Mouse (Mus musculus): ENCODE results near the gene Cox5b. TPM values are rescaled to one million over a fixed set of nuclear protein-coding genes. Genes with fewer than 3 reads are reported as not detected.
"Not testable (repeated sequence)": the region's sequence is repeated elsewhere in the genome, so short reads cannot be mapped to it uniquely, and the experiment has no call there.

The Cox5b gene
- polyA plus RNA-seq, 2 experiments: 342 to 588 TPM

DNA sequence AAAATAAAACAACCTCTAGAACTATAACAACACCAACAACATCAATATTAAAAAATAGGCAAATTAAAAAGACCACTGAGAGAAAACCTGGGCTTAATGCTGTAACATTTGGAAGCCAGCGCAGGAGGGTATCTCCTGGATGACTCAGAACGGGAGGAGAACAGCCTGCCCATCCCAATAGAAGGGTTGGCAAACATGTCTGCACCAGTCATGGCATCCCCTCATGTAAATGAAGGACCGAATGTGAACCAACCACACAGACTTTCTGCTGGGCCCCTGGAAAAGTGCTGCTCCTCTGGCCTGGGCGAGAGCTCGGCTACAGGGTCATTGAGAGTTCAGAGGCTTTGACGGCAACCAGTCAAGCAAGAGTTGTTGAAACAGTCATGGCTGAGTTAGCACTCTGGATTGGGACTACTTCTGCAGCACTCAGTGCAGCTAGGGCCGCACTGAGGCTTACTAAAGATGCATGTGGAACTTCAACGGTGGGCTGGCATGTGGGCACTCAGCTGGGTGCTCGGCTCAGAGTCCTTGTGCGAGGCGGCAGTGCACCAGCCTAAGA is 26.0 kb upstream of the Cox5b start:
- Histone ChIP-seq H3K27ac (replicated peaks; ENCODE audit: low read depth, low read length) (no peak overlapping the region), H3K4me1 (ENCODE audit: control insufficient read depth, insufficient read depth, low read length) (no peaks in the 10 kb centered on the region), H3K9me3 (ENCODE audit: control insufficient read depth, low read length) (no peaks in the 10 kb centered on the region; the same call in 1 of the 2 replicates), H3K4me3 (replicated peaks; ENCODE audit: low read length) (no peak overlapping the region), H3K27me3 (ENCODE audit: control insufficient read depth, insufficient read depth, low read length) (no peaks in the 10 kb centered on the region), H3K9ac (ENCODE audit: low read depth, low read length, severe bottlenecking) (no peak overlapping the region), H3K36me3 (ENCODE audit: control insufficient read depth, insufficient read depth, low read length) (no peaks in the 10 kb centered on the region), H3K4me2 (replicated peaks; ENCODE audit: low read depth, low read length, severe bottlenecking) (no peak overlapping the region)
- ATAC-seq (ENCODE audit: low FRiP score, low read depth) (no peak), DNase-seq (ENCODE audit: low spot score) (no peak)
- no peak for TF ChIP-seq POLR2A (IDR thresholded peaks at IDR 0.05; ENCODE audit: borderline replicate concordance, extremely low read depth, insufficient read depth, insufficient read length)
- 75% methylated on average over 11 of the region's 11 CpGs for WGBS

DNA sequence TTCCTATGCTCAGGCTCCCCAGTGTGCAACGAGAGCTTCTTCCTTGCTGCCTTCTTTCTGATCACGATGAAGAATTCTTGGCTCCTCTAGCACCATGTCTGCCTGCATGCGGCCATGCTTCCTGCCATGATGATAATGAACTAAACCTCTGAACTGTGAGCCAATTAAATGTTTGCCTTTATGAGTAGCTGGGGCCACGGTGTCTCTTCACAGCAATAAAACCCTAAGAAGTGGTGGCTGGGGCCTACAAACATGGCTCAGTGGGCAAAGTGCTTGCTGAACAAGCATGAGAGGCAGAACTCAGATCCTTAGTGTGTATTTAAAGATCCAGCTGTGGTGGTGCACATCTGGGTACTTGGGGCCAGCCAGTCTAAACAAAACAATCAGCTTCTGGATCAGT is 25.3 kb upstream of the Cox5b start:
- Histone ChIP-seq H3K9me3 (ENCODE audit: control insufficient read depth, low read length) (no peaks in the 10 kb centered on the region; the same call in 1 of the 2 replicates), H3K4me3 (replicated peaks; ENCODE audit: low read length) (no peak overlapping the region), H3K36me3 (ENCODE audit: control insufficient read depth, insufficient read depth, low read length) (no peaks in the 10 kb centered on the region), H3K4me1 (ENCODE audit: control insufficient read depth, insufficient read depth, low read length) (no peaks in the 10 kb centered on the region), H3K9ac (ENCODE audit: low read depth, low read length, severe bottlenecking) (no peak overlapping the region), H3K27me3 (ENCODE audit: control insufficient read depth, insufficient read depth, low read length) (no peaks in the 10 kb centered on the region), H3K27ac (replicated peaks; ENCODE audit: low read depth, low read length) (no peak overlapping the region), H3K4me2 (replicated peaks; ENCODE audit: low read depth, low read length, severe bottlenecking) (no peak overlapping the region)
- DNase-seq (ENCODE audit: low spot score) (no peak), ATAC-seq (ENCODE audit: low FRiP score, low read depth) (no peak)
- TF ChIP-seq POLR2A (IDR thresholded peaks at IDR 0.05; ENCODE audit: borderline replicate concordance, extremely low read depth, insufficient read depth, insufficient read length): no peak
- WGBS: 40% methylated on average over 4 of the region's 4 CpGs

DNA sequence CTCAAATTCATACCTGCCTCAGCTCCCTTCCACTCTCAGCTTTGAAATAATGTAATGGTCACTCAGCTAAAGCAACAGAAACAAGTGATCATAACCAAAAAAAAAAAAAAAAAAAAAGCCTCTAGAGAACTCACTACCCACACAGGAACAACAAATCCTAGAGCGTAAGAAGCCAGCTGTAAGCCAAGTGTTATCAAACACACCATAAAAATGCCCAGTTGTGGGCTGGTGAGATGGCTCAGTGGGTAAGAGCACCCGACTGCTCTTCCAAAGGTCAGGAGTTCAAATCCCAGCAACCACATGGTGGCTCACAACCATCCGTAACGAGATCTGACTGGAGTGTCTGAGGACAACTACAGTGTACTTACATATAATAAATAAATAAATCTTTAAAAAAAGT is 23.2 kb upstream of the Cox5b start:
- H3K4me3 ChIP-seq (replicated peaks; ENCODE audit: low read length); H3K27ac ChIP-seq (replicated peaks; ENCODE audit: low read depth, low read length); H3K36me3 ChIP-seq (ENCODE audit: control insufficient read depth, insufficient read depth, low read length); H3K9ac ChIP-seq (ENCODE audit: low read depth, low read length, severe bottlenecking); H3K4me1 ChIP-seq (ENCODE audit: control insufficient read depth, insufficient read depth, low read length); DNase-seq (ENCODE audit: low spot score); H3K4me2 ChIP-seq (replicated peaks; ENCODE audit: low read depth, low read length, severe bottlenecking); H3K9me3 ChIP-seq (ENCODE audit: control insufficient read depth, low read length); H3K27me3 ChIP-seq (ENCODE audit: control insufficient read depth, insufficient read depth, low read length); ATAC-seq (ENCODE audit: low FRiP score, low read depth): not testable (repeated sequence)
- 45% methylated on average over 4 of the region's 4 CpGs for WGBS

DNA sequence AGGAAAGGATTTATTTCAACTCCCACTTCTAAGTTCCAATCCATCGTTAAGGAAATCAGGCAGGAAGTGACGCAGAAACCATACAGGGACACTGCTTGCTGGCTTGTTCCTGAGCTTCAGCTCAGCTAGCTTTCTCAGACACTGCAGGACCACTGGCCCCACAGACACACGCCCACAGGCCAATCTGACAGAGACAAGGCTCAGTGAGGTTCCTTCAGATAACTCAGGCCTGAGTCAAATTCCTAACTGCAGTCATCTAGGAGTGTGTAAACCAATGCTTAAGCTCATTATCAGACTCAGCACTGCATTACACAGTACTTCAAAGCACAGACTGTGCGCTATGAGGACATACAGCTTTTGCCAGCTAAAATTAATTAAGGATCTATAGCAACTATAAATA is 21.0 kb upstream of the Cox5b start:
- no peaks in the 10 kb centered on the region for H3K27me3 ChIP-seq (ENCODE audit: control insufficient read depth, insufficient read depth, low read length)
- no peak overlapping the region for H3K27ac ChIP-seq (replicated peaks; ENCODE audit: low read depth, low read length)
- TF ChIP-seq POLR2A (IDR thresholded peaks at IDR 0.05; ENCODE audit: borderline replicate concordance, extremely low read depth, insufficient read depth, insufficient read length): no peak
- H3K4me1 ChIP-seq (ENCODE audit: control insufficient read depth, insufficient read depth, low read length): no peaks in the 10 kb centered on the region
- H3K9me3 ChIP-seq (ENCODE audit: control insufficient read depth, low read length): no peaks in the 10 kb centered on the region
- 53% methylated on average over 4 of the region's 4 CpGs for WGBS
- DNase-seq (ENCODE audit: low spot score): no peak
- no peak overlapping the region for H3K9ac ChIP-seq (ENCODE audit: low read depth, low read length, severe bottlenecking)
- H3K36me3 ChIP-seq (ENCODE audit: control insufficient read depth, insufficient read depth, low read length): no peaks in the 10 kb centered on the region
- no peak for ATAC-seq (ENCODE audit: low FRiP score, low read depth)
- no peak overlapping the region for H3K4me3 ChIP-seq (replicated peaks; ENCODE audit: low read length)
- H3K4me2 ChIP-seq (replicated peaks; ENCODE audit: low read depth, low read length, severe bottlenecking): no peak overlapping the region

DNA sequence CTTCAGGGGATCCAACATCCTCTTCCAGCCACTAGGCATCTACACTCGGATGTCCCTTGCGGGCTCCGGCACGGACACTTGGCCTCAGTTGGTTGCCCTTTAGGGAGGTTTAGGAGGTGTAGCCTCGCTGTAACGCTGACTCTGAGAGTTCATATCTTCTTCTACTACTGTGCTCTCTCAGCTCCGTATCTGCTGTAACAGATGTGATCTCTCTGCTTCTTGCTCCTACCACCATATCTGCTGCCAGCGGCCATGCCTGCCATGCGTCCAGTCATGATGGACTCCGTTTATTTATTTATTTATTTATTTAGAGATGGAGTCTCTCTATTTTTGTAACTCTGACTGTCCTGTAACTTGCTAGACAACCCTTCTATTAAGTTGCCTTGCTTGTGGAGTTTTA is 20.0 kb upstream of the Cox5b start:
- H3K9me3 ChIP-seq (ENCODE audit: control insufficient read depth, low read length): no peaks in the 10 kb centered on the region
- no peak overlapping the region for H3K9ac ChIP-seq (ENCODE audit: low read depth, low read length, severe bottlenecking)
- H3K4me3 ChIP-seq (replicated peaks; ENCODE audit: low read length): no peak overlapping the region
- no peak for ATAC-seq (ENCODE audit: low FRiP score, low read depth)
- no peaks in the 10 kb centered on the region for H3K27me3 ChIP-seq (ENCODE audit: control insufficient read depth, insufficient read depth, low read length)
- H3K4me2 ChIP-seq (replicated peaks; ENCODE audit: low read depth, low read length, severe bottlenecking): no peak overlapping the region
- no peaks in the 10 kb centered on the region for H3K36me3 ChIP-seq (ENCODE audit: control insufficient read depth, insufficient read depth, low read length)
- TF ChIP-seq POLR2A (IDR thresholded peaks at IDR 0.05; ENCODE audit: borderline replicate concordance, extremely low read depth, insufficient read depth, insufficient read length): no peak
- no peaks in the 10 kb centered on the region for H3K4me1 ChIP-seq (ENCODE audit: control insufficient read depth, insufficient read depth, low read length)
- no peak overlapping the region for H3K27ac ChIP-seq (replicated peaks; ENCODE audit: low read depth, low read length)
- WGBS: 92% methylated on average over 10 of the region's 10 CpGs
- DNase-seq (ENCODE audit: low spot score): no peak
